Mouse (Mus musculus) thymus, adult 2 months (tissue): Measurements from ENCODE around the gene Pramel3.
"Not testable (repeated sequence)": the region's sequence is repeated elsewhere in the genome, so short reads cannot be mapped to it uniquely, and the experiment has no call there.

Experiments used
- CTCF ChIP-seq: fragments of 200-500 bp; IDR thresholded peaks from 2 replicates; pipeline ENCODE4 v1.5.1; 2012; ENCODE audit warnings: mild to moderate bottlenecking, control low read depth, low read length, moderate library complexity, borderline replicate concordance; ENCODE audit not compliant: control insufficient read depth, poor library complexity, insufficient read depth; ENCODE audit errors: extremely low read depth
- POLR2A ChIP-seq: fragments of 200-500 bp; IDR thresholded peaks from 2 replicates; pipeline ENCODE4 v1.6.1; 2012; ENCODE audit warnings: mild to moderate bottlenecking, low read length, control low read depth, moderate library complexity; ENCODE audit not compliant: control insufficient read depth, poor library complexity, insufficient read depth; ENCODE audit errors: extremely low read depth

DNA sequence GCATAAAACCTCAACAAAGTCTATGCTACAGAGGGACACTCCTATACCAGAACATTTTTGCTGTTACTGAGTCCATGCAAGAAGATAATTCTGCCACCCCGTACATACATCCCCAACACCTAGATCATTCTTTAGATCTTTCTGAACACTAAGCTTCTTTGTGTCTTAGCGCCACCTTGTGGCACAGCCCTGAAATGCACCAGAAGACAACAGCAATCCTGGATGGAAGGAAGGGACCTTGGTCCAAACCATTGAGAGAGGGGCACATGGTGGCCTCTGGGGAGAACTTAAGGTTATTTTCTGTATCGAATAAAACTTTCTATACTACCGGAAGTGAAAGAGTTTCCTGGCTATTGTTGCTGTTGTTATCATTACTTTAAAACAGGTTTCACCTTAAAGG lies 59.8 kb downstream of the Pramel3 start:
- TF ChIP-seq CTCF, POLR2A: not testable (repeated sequence)
